Mouse (Mus musculus): ENCODE data around the gene Tmem72. TPM values are rescaled to one million over a fixed set of nuclear protein-coding genes. Genes with fewer than 3 reads are reported as not detected.
A peak's percentile ranks its signal among the peaks of the same experiment; 100 is the strongest.

Gene Tmem72
- polyA plus RNA-seq, 1 experiment: 0.04 TPM

GRCm38 (mm10) chr6:116679563-116680288 lies 37.0 kb downstream of the Tmem72 start:
- Histone ChIP-seq H3K4me1 (ENCODE audit: control insufficient read depth, insufficient read depth, low read length) (peaks cover 7% of the 10 kb centered on the region), H3K36me3 (ENCODE audit: control insufficient read depth, insufficient read depth, low read length) (no peaks in the 10 kb centered on the region), H3K27ac (ENCODE audit: control insufficient read depth, insufficient read depth, low read depth, low read length) (no peak overlapping the region; the same call in 1 of the 2 replicates), H3K27me3 (ENCODE audit: control insufficient read depth, insufficient read depth, low read length) (no peaks in the 10 kb centered on the region), H3K4me3 (ENCODE audit: control insufficient read depth, low read depth, low read length) (no peak overlapping the region)
- TF ChIP-seq POLR2A (IDR thresholded peaks at IDR 0.05; ENCODE audit: control insufficient read depth, low read depth, low read length) (no peak), CTCF (IDR thresholded peaks at IDR 0.05; ENCODE audit: control insufficient read depth, insufficient read depth, insufficient replicate concordance, low read depth, low read length) (no peak)

GRCm38 (mm10) chr6:116677321-116677720 lies 39.4 kb downstream of the Tmem72 start:
- peaks cover 14% of the 10 kb centered on the region for H3K4me1 ChIP-seq (ENCODE audit: control insufficient read depth, insufficient read depth, low read length)
- H3K36me3 ChIP-seq (ENCODE audit: control insufficient read depth, insufficient read depth, low read length): no peaks in the 10 kb centered on the region
- H3K27ac ChIP-seq (ENCODE audit: control insufficient read depth, insufficient read depth, low read depth, low read length): no peak overlapping the region
- TF ChIP-seq POLR2A (IDR thresholded peaks at IDR 0.05; ENCODE audit: control insufficient read depth, low read depth, low read length): no peak
- no peak for TF ChIP-seq CTCF (IDR thresholded peaks at IDR 0.05; ENCODE audit: control insufficient read depth, insufficient read depth, insufficient replicate concordance, low read depth, low read length)
- no peaks in the 10 kb centered on the region for H3K27me3 ChIP-seq (ENCODE audit: control insufficient read depth, insufficient read depth, low read length)
- H3K4me3 ChIP-seq (ENCODE audit: control insufficient read depth, low read depth, low read length): no peak overlapping the region

GRCm38 (mm10) chr6:116676355-116676913 lies 40.3 kb downstream of the Tmem72 start:
- TF ChIP-seq CTCF (IDR thresholded peaks at IDR 0.05; ENCODE audit: control insufficient read depth, insufficient read depth, insufficient replicate concordance, low read depth, low read length) (no peak), POLR2A (IDR thresholded peaks at IDR 0.05; ENCODE audit: control insufficient read depth, low read depth, low read length) (no peak)
- H3K4me3 ChIP-seq (ENCODE audit: control insufficient read depth, low read depth, low read length): peak overlapping the region; percentile 43
- no peaks in the 10 kb centered on the region for H3K36me3 ChIP-seq (ENCODE audit: control insufficient read depth, insufficient read depth, low read length)
- no peaks in the 10 kb centered on the region for H3K27me3 ChIP-seq (ENCODE audit: control insufficient read depth, insufficient read depth, low read length)
- H3K4me1 ChIP-seq (ENCODE audit: control insufficient read depth, insufficient read depth, low read length): peaks cover 14% of the 10 kb centered on the region
- no peak overlapping the region for H3K27ac ChIP-seq (ENCODE audit: control insufficient read depth, insufficient read depth, low read depth, low read length)

DNA sequence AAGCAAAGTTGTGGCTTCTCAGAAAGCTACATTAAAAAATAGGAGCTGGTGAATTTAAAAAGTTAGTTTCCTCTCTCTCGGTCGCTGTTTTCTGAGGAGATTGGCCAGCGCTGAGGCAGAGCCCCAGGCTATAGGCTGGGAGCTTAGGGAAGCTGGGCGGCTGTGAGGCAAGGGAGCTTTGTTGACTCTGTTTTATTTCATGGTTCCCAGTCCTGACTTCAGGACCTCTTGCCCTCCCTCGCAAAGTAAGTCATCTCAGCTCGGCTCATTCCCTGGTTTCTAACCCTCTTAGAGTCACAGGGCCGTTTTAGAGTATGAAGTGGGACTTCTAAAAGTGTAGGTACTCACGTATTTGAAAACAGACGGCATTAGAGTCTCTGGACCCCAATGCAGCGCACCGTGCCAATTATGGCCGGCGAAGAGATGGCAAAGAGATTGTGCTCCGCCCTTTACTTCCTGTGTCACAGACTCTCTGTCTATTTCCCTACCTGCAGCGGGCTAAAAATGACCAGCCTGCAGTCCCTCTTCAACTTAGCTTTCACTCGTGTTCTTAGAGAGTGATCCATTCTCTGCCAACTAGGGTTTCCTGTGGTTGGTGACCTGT lies 42.3 kb downstream of the Tmem72 start:
- H3K27me3 ChIP-seq (ENCODE audit: control insufficient read depth, insufficient read depth, low read length): no peaks in the 10 kb centered on the region
- H3K4me3 ChIP-seq (ENCODE audit: control insufficient read depth, low read depth, low read length): peak overlapping the region; percentile 51; the same call in 1 of the 2 replicates
- H3K4me1 ChIP-seq (ENCODE audit: control insufficient read depth, insufficient read depth, low read length): peaks cover 14% of the 10 kb centered on the region
- no peak overlapping the region for H3K27ac ChIP-seq (ENCODE audit: control insufficient read depth, insufficient read depth, low read depth, low read length)
- TF ChIP-seq CTCF (IDR thresholded peaks at IDR 0.05; ENCODE audit: control insufficient read depth, insufficient read depth, insufficient replicate concordance, low read depth, low read length) (no peak), POLR2A (IDR thresholded peaks at IDR 0.05; ENCODE audit: control insufficient read depth, low read depth, low read length) (no peak)
- no peaks in the 10 kb centered on the region for H3K36me3 ChIP-seq (ENCODE audit: control insufficient read depth, insufficient read depth, low read length)

- TF ChIP-seq POLR2A (IDR thresholded peaks at IDR 0.05; ENCODE audit: control insufficient read depth, low read depth, low read length) (peak; percentile 48; the same call in 1 of the 2 replicates), CTCF (IDR thresholded peaks at IDR 0.05; ENCODE audit: control insufficient read depth, insufficient read depth, insufficient replicate concordance, low read depth, low read length) (no peak)
- Histone ChIP-seq H3K4me1 (ENCODE audit: control insufficient read depth, insufficient read depth, low read length) (peaks cover 16% of the 10 kb centered on the region), H3K4me3 (ENCODE audit: control insufficient read depth, low read depth, low read length) (peak within 1 kb of the TSS; percentile 51), H3K27ac (ENCODE audit: control insufficient read depth, insufficient read depth, low read depth, low read length) (no peak within 1 kb of the TSS), H3K27me3 (ENCODE audit: control insufficient read depth, insufficient read depth, low read length) (no peaks in the 10 kb centered on the region), H3K36me3 (ENCODE audit: control insufficient read depth, insufficient read depth, low read length) (no peaks in the 10 kb centered on the region)
Observed at GRCm38 (mm10) chr6:116673471-116674282, 43.0 kb downstream of the Tmem72 start, which contains the start of gene Rassf4. TSS of gene Rassf4 (minus strand) at chr6:116673952.

GRCm38 (mm10) chr6:116672349-116672748 lies 44.4 kb downstream of the Tmem72 start:
- Histone ChIP-seq H3K27me3 (ENCODE audit: control insufficient read depth, insufficient read depth, low read length) (no peaks in the 10 kb centered on the region), H3K4me1 (ENCODE audit: control insufficient read depth, insufficient read depth, low read length) (peaks cover 16% of the 10 kb centered on the region), H3K27ac (ENCODE audit: control insufficient read depth, insufficient read depth, low read depth, low read length) (no peak overlapping the region), H3K36me3 (ENCODE audit: control insufficient read depth, insufficient read depth, low read length) (no peaks in the 10 kb centered on the region), H3K4me3 (ENCODE audit: control insufficient read depth, low read depth, low read length) (no peak overlapping the region)
- no peak for TF ChIP-seq CTCF (IDR thresholded peaks at IDR 0.05; ENCODE audit: control insufficient read depth, insufficient read depth, insufficient replicate concordance, low read depth, low read length)
- no peak for TF ChIP-seq POLR2A (IDR thresholded peaks at IDR 0.05; ENCODE audit: control insufficient read depth, low read depth, low read length)
